Mouse (Mus musculus): ENCODE measurements at regions not wholly inside any gene's neighbourhood (a gene's known extent, or its start where the extent isn't known, plus 50 kb on each side); places are given as distances from the start of the nearest gene placed in this dataset.

- Histone ChIP-seq H3K36me3 (ENCODE audit: insufficient read depth, low read length) (no peaks in the 10 kb centered on the region), H3K4me1 (ENCODE audit: insufficient read depth, low read length) (no peaks in the 10 kb centered on the region), H3K4me2 (ENCODE audit: low read depth, low read length, poor library complexity, severe bottlenecking) (no peak overlapping the region), H3K9me3 (ENCODE audit: low read length) (no peaks in the 10 kb centered on the region), H3K4me3 (ENCODE audit: low read depth, low read length) (no peak overlapping the region), H3K27ac (ENCODE audit: low read depth, low read length) (no peak overlapping the region), H3K27me3 (ENCODE audit: insufficient read depth, low read length) (no peaks in the 10 kb centered on the region), H3K9ac (replicated peaks; ENCODE audit: low read length, poor library complexity, severe bottlenecking) (no peak overlapping the region)
- WGBS: 54% methylated on average over 2 of the region's 2 CpGs
- DNase-seq (ENCODE audit: low spot score) (peak; percentile 26), ATAC-seq (ENCODE audit: low FRiP score) (no peak)
- no peak for TF ChIP-seq CTCF (IDR thresholded peaks at IDR 0.05)
These were observed 504.4 kb upstream of the Nrsn1 start for GRCm38 (mm10) chr13:25774586-25775182.

GRCm38 (mm10) chr13:25754515-25755105, 484.3 kb upstream of the Nrsn1 start:
- no peak for ATAC-seq (ENCODE audit: low FRiP score)
- Histone ChIP-seq H3K9ac (replicated peaks; ENCODE audit: low read length, poor library complexity, severe bottlenecking) (no peak overlapping the region), H3K27me3 (ENCODE audit: insufficient read depth, low read length) (no peaks in the 10 kb centered on the region), H3K9me3 (ENCODE audit: low read length) (no peaks in the 10 kb centered on the region), H3K36me3 (ENCODE audit: insufficient read depth, low read length) (no peaks in the 10 kb centered on the region), H3K4me1 (ENCODE audit: insufficient read depth, low read length) (no peaks in the 10 kb centered on the region), H3K4me3 (ENCODE audit: low read depth, low read length) (no peak overlapping the region), H3K27ac (ENCODE audit: low read depth, low read length) (no peak overlapping the region), H3K4me2 (ENCODE audit: low read depth, low read length, poor library complexity, severe bottlenecking) (no peak overlapping the region)
- no peak for DNase-seq (ENCODE audit: low spot score)
- TF ChIP-seq CTCF (IDR thresholded peaks at IDR 0.05): no peak

- no peaks in the 10 kb centered on the region for H3K36me3 ChIP-seq (ENCODE audit: insufficient read depth, low read length)
- 0 out of 2 replicates have a peak overlapping the region, but pooled peaks have one; percentile 3 for H3K27ac ChIP-seq (ENCODE audit: low read depth, low read length)
- no peak for TF ChIP-seq CTCF (IDR thresholded peaks at IDR 0.05)
- no peak overlapping the region for H3K4me3 ChIP-seq (ENCODE audit: low read depth, low read length)
- no peak overlapping the region for H3K9ac ChIP-seq (replicated peaks; ENCODE audit: low read length, poor library complexity, severe bottlenecking)
- 22% methylated on average over 4 of the region's 4 CpGs for WGBS
- DNase-seq (ENCODE audit: low spot score) (no peak), ATAC-seq (ENCODE audit: low FRiP score) (no peak)
- H3K9me3 ChIP-seq (ENCODE audit: low read length): no peaks in the 10 kb centered on the region
- H3K4me2 ChIP-seq (ENCODE audit: low read depth, low read length, poor library complexity, severe bottlenecking): no peak overlapping the region
- H3K27me3 ChIP-seq (ENCODE audit: insufficient read depth, low read length): no peaks in the 10 kb centered on the region
- H3K4me1 ChIP-seq (ENCODE audit: insufficient read depth, low read length): no peaks in the 10 kb centered on the region
These were observed 481.1 kb upstream of the Nrsn1 start for GRCm38 (mm10) chr13:25751409-25751777.

GRCm38 (mm10) chr13:25750460-25751408, 480.4 kb upstream of the Nrsn1 start:
- ATAC-seq (ENCODE audit: low FRiP score): peak; percentile 87
- DNase-seq (ENCODE audit: low spot score): peak; percentile 71
- Histone ChIP-seq H3K27ac (ENCODE audit: low read depth, low read length) (0 out of 2 replicates have a peak overlapping the region, but pooled peaks have one; percentile 3), H3K4me3 (ENCODE audit: low read depth, low read length) (no peak overlapping the region), H3K9me3 (ENCODE audit: low read length) (no peaks in the 10 kb centered on the region), H3K4me1 (ENCODE audit: insufficient read depth, low read length) (no peaks in the 10 kb centered on the region), H3K4me2 (ENCODE audit: low read depth, low read length, poor library complexity, severe bottlenecking) (no peak overlapping the region), H3K9ac (replicated peaks; ENCODE audit: low read length, poor library complexity, severe bottlenecking) (no peak overlapping the region), H3K27me3 (ENCODE audit: insufficient read depth, low read length) (no peaks in the 10 kb centered on the region), H3K36me3 (ENCODE audit: insufficient read depth, low read length) (no peaks in the 10 kb centered on the region)
- no peak for TF ChIP-seq CTCF (IDR thresholded peaks at IDR 0.05)
- 14% methylated on average over 8 of the region's 8 CpGs for WGBS

GRCm38 (mm10) chr13:25738601-25739000, 468.3 kb upstream of the Nrsn1 start:
- Histone ChIP-seq H3K9me3 (ENCODE audit: low read length) (no peaks in the 10 kb centered on the region), H3K4me2 (ENCODE audit: low read depth, low read length, poor library complexity, severe bottlenecking) (no peak overlapping the region), H3K4me3 (ENCODE audit: low read depth, low read length) (no peak overlapping the region), H3K9ac (replicated peaks; ENCODE audit: low read length, poor library complexity, severe bottlenecking) (no peak overlapping the region), H3K27ac (ENCODE audit: low read depth, low read length) (no peak overlapping the region), H3K27me3 (ENCODE audit: insufficient read depth, low read length) (no peaks in the 10 kb centered on the region), H3K4me1 (ENCODE audit: insufficient read depth, low read length) (no peaks in the 10 kb centered on the region), H3K36me3 (ENCODE audit: insufficient read depth, low read length) (no peaks in the 10 kb centered on the region)
- DNase-seq (ENCODE audit: low spot score): peak; percentile 52
- TF ChIP-seq CTCF (IDR thresholded peaks at IDR 0.05): no peak
- ATAC-seq (ENCODE audit: low FRiP score): no peak
- WGBS: 32% methylated on average over 2 of the region's 2 CpGs

Measured in midbrain, postnatal 0 days (tissue).